Mouse (Mus musculus) induced T-regulatory cell, adult 2 months (primary cell): ENCODE measurements around the gene Fanca.
"Not testable (repeated sequence)": the region's sequence is repeated elsewhere in the genome, so short reads cannot be mapped to it uniquely, and the experiment has no call there.

ENCODE experiments used
- DNase-seq: peaks from one replicate; pipeline ENCODE4 v3.0.0-alpha.2; 2012; ENCODE audit warnings: low read depth

Gene Fanca

GRCm38 (mm10) chr8:123271147-123271546, 47.2 kb downstream of the Fanca start:
- no peak for DNase-seq

- DNase-seq: no peak
Observed at GRCm38 (mm10) chr8:123267926-123268656, 50.3 kb downstream of the Fanca start.

GRCm38 (mm10) chr8:123257593-123257992, 60.8 kb downstream of the Fanca start:
- not testable (repeated sequence) for DNase-seq

GRCm38 (mm10) chr8:123257114-123257513, 61.3 kb downstream of the Fanca start:
- DNase-seq: no peak

GRCm38 (mm10) chr8:123255170-123255569, 63.2 kb downstream of the Fanca start:
- peak; percentile 35 for DNase-seq

- peak; percentile 91 for DNase-seq
Observed at GRCm38 (mm10) chr8:123254099-123254885, 64.1 kb downstream of the Fanca start, which contains the start of the genes Zfp276 and Vps9d1. Gene Zfp276 (plus strand): TSS chr8:123254195. Gene Vps9d1 (minus strand): TSS chr8:123254348.

- no peak for DNase-seq
Observed at GRCm38 (mm10) chr8:123253451-123254098, 64.8 kb downstream of the Fanca start.

GRCm38 (mm10) chr8:123252925-123253324, 65.5 kb downstream of the Fanca start:
- no peak for DNase-seq

- DNase-seq: no peak
Observed at GRCm38 (mm10) chr8:123250940-123251339, 67.4 kb downstream of the Fanca start.

- DNase-seq: no peak
Observed at GRCm38 (mm10) chr8:123248596-123248995, 69.8 kb downstream of the Fanca start.

- DNase-seq: no peak
Observed at GRCm38 (mm10) chr8:123247748-123248147, 70.6 kb downstream of the Fanca start.

GRCm38 (mm10) chr8:123245543-123245942, 72.8 kb downstream of the Fanca start:
- no peak for DNase-seq

GRCm38 (mm10) chr8:123244382-123244781, 74.0 kb downstream of the Fanca start:
- DNase-seq: no peak

- DNase-seq: no peak
Observed at GRCm38 (mm10) chr8:123243053-123243452, 75.3 kb downstream of the Fanca start.

- DNase-seq: no peak
Observed at GRCm38 (mm10) chr8:123242107-123242923, 76.1 kb downstream of the Fanca start.

- no peak for DNase-seq
Observed at GRCm38 (mm10) chr8:123239398-123239797, 79.0 kb downstream of the Fanca start.

GRCm38 (mm10) chr8:123235520-123236497, 82.6 kb downstream of the Fanca start, which contains the start of gene Spata2l:
Gene Spata2l (minus strand): TSS chr8:123236233.
- DNase-seq: peak; percentile 96

GRCm38 (mm10) chr8:123234918-123235519, 83.4 kb downstream of the Fanca start:
- peak; percentile 56 for DNase-seq

- no peak for DNase-seq
Observed at GRCm38 (mm10) chr8:123233760-123234159, 84.6 kb downstream of the Fanca start.

GRCm38 (mm10) chr8:123233300-123233699, 85.1 kb downstream of the Fanca start:
- no peak for DNase-seq
